Mouse (Mus musculus) liver, postnatal 0 days (tissue): Measurements from ENCODE around the gene Exd2. TPM values are rescaled to one million over a fixed set of nuclear protein-coding genes. Genes with fewer than 3 reads are reported as not detected.
"Not testable (repeated sequence)": the region's sequence is repeated elsewhere in the genome, so short reads cannot be mapped to it uniquely, and the experiment has no call there.

ENCODE experiments used
- ATAC-seq: fragments of 200-750 bp; cut with Nextera tagmentation; 2 replicates; pipeline ENCODE4 v1.8.0; 2017; ENCODE audit warnings: mild to moderate bottlenecking, moderate library complexity
- DNase-seq: peaks from one replicate; pipeline ENCODE4 v3.0.0-alpha.2; 2016
- H3K27ac ChIP-seq: fragments of 300-500 bp; sonication (generic); 2 replicates; pipeline ENCODE4 v1.5.1; 2014; ENCODE audit warnings: antibody characterized with exemption, moderate library complexity, mild to moderate bottlenecking, low read depth
- H3K27me3 ChIP-seq: fragments of 300-500 bp; sonication (generic); 2 replicates; pipeline ENCODE4 v1.6.1; 2014; ENCODE audit warnings: low read length, control low read depth, mixed read lengths; ENCODE audit not compliant: insufficient read depth
- H3K36me3 ChIP-seq: fragments of 300-500 bp; sonication (generic); replicated peaks from 2 replicates; pipeline ENCODE4 v1.6.1; 2014; ENCODE audit warnings: mild to moderate bottlenecking, control low read depth, low read length, moderate library complexity, mixed read lengths; ENCODE audit not compliant: insufficient read depth
- H3K4me1 ChIP-seq: fragments of 300-500 bp; sonication (generic); 2 replicates; pipeline ENCODE4 v1.6.1; 2014; ENCODE audit warnings: antibody characterized with exemption, mild to moderate bottlenecking, control low read depth; ENCODE audit not compliant: insufficient read depth
- H3K4me2 ChIP-seq: fragments of 300-500 bp; sonication (generic); 2 replicates; pipeline ENCODE4 v1.6.1; 2014; ENCODE audit warnings: low read depth, mild to moderate bottlenecking, low read length, moderate library complexity, mixed read lengths
- H3K4me3 ChIP-seq: fragments of 300-500 bp; sonication (generic); 2 replicates; pipeline ENCODE4 v1.5.1; 2014; ENCODE audit warnings: low read depth, low read length
- H3K9ac ChIP-seq: fragments of 300-500 bp; sonication (generic); replicated peaks from 2 replicates; pipeline ENCODE4 v1.6.1; 2014; ENCODE audit warnings: mild to moderate bottlenecking, moderate library complexity
- H3K9me3 ChIP-seq: fragments of 300-500 bp; sonication (generic); 2 replicates; pipeline ENCODE4 v1.6.1; 2016; ENCODE audit warnings: mild to moderate bottlenecking, control low read depth, low read length, mixed read lengths
- CTCF ChIP-seq: sonication (generic); IDR thresholded peaks from 2 replicates; pipeline ENCODE4 v1.5.1; 2016; ENCODE audit warnings: antibody characterized with exemption, low read depth
- EP300 ChIP-seq: IDR thresholded peaks from 2 replicates; pipeline ENCODE4 v1.6.1; 2016; ENCODE audit warnings: antibody characterized with exemption, low read depth, mild to moderate bottlenecking
- WGBS: fragments of 180-500 bp; shearing (Covaris S2); extraction: QIAGEN DNeasy Blood & Tissue Kit; methylation state at CpG from one replicate; pipeline ENCODE4 v1.1.7; 2014; ENCODE audit not compliant: insufficient replicate concordance; 5-methylcytosine and 5-hydroxymethylcytosine counted together
- polyA plus RNA-seq: library from polyadenylated mRNA; unstranded; fragments of >200 nt; fragmentation: Nextera tagmentation; extraction: Ambion mirVana; gene quantifications from 2 replicates; pipeline ENCODE4 v1.2.1, GENCODE M21; 2015

Exd2 gene
- polyA plus RNA-seq, 1 experiment from 2014 or later: 3.6 TPM

DNA sequence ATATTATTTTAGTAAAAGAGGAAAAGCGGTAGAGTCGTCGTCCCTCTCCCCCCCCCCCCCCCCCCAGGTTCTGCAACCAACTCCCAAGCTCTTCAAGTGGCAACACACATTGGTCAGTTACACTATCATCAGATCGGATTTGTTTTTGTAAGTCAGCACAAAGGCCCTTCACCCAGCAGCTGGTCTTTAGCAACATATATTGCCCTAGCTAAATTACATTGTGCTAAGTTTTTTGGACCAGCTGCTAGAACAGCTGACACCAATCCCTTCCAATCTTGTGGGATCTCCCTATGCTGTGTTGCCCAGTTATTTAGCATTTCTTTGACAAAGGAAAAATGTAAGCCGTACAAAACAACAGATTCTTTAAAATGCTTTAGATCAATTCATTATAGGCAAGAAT is 4.9 kb upstream of the Exd2 start:
- no peak for DNase-seq

DNA sequence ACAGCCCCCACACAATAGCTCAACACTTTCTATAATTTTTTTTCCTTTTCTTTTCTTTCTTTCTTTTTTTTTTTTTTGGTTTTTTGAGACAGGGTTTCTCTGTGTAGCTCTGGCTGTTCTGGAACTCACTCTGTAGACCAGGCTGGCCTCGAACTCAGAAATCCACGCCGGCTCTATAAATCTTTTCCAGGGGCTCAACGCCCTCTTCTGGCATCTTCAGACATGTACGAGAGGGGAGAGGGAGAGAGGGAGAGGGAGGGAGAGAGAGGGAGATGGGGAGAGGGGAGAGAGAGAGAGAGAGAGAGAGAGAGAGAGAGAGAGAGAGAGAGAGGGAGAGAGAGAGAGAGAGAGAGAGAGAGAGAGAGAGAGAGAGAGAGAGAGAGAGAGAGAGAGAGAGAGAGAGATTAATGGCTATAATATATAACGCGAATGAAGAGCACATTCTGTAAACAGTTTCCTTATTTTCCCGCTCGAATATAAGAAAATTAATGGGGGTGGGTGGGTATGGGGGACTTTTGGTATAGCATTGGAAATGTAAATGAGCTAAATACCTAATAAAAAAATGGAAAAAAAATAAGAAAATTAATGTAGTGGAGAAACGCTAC is 501 bp upstream of the Exd2 start:
- not testable (repeated sequence) for DNase-seq, H3K9me3 ChIP-seq, H3K27me3 ChIP-seq, H3K36me3 ChIP-seq, H3K9ac ChIP-seq, H3K4me1 ChIP-seq, ATAC-seq
- 8% methylated on average over 10 of the region's 10 CpGs for WGBS
- TF ChIP-seq CTCF: peak; percentile 24; the same call in 1 of the 2 replicates
- peak overlapping the region; percentile 77; the same call in 1 of the 2 replicates for H3K27ac ChIP-seq
- peak overlapping the region; percentile 83 for H3K4me2 ChIP-seq
- H3K4me3 ChIP-seq: peak overlapping the region; percentile 73

More for the DNA sequence above, 4.9 kb upstream of the Exd2 start:
- ATAC-seq: no peak
- 81% methylated on average over 5 of the region's 5 CpGs for WGBS
- Histone ChIP-seq H3K9me3 (no peaks in the 10 kb centered on the region), H3K27me3 (no peaks in the 10 kb centered on the region), H3K36me3 (no peaks in the 10 kb centered on the region), H3K4me1 (no peaks in the 10 kb centered on the region), H3K4me3 (no peak overlapping the region), H3K9ac (no peak overlapping the region), H3K4me2 (no peak overlapping the region), H3K27ac (no peak overlapping the region)
- TF ChIP-seq CTCF (no peak), EP300 (no peak)

DNA sequence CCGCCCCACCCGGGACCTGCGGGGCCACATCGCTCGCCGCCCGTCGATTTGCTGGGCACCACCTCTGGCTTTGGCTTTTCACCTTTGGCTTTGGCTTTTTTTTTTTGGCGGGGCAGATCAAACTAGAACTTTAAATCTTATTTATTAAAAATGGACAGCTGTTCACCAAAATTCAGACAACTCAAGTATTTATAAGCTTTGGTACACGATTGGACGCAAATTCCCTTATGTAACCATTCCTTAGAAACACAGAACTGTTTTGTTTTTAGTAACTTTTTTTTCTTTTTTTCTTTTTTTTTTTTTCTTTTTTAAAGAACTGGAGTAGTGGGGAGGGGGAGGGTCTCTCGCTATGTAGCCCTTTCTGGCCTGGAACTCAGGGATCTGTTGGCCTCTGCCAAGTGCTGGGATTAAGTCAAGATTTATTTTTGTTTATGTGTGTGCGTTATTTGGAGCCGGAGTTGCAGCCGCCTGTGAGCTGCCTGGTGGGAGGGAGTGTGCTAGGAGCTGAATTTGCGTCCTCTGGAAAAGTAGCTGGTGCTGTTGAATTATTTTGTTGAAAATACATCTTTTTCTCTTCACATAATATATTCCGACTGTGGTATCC is 873 bp downstream of the Exd2 start:
- TF ChIP-seq EP300 (no peak), CTCF (no peak)
- Histone ChIP-seq H3K36me3 (no peaks in the 10 kb centered on the region), H3K9ac (peak overlapping the region; percentile 71), H3K27ac (peak overlapping the region; percentile 77), H3K4me1 (no peaks in the 10 kb centered on the region), H3K9me3 (no peaks in the 10 kb centered on the region), H3K27me3 (no peaks in the 10 kb centered on the region), H3K4me3 (peak overlapping the region; percentile 73), H3K4me2 (peak overlapping the region; percentile 83)
- ATAC-seq (no peak), DNase-seq (no peak)
- WGBS: 18% methylated on average over 17 of the region's 17 CpGs

DNA sequence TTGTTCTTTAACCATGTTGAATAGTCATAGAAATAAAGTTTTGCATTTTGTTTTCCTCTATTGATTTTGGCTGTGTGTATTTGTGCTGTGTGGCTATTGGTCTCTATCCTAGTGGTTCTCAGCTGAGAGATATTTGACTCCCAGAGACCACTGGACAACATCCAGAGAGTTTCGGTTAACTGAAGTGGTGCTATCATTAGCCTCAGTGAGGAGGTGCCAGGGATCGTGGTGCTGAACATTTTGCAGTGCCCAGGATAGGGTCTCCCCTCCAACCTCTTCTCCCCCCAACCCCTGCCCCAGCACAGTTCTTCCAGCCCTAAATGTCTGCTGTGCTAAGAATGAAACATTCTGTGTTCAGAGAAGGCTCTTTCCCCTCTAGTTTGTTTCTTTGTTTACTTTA is 7.3 kb downstream of the Exd2 start:
- H3K9me3 ChIP-seq: no peaks in the 10 kb centered on the region
- no peak overlapping the region for H3K4me3 ChIP-seq
- ATAC-seq: no peak
- 87% methylated on average over 2 of the region's 2 CpGs for WGBS
- no peak for TF ChIP-seq CTCF
- TF ChIP-seq EP300: no peak
- no peak overlapping the region for H3K27ac ChIP-seq
- DNase-seq: no peak
- no peak overlapping the region for H3K4me2 ChIP-seq
- H3K27me3 ChIP-seq: no peaks in the 10 kb centered on the region
- H3K9ac ChIP-seq: no peak overlapping the region
- no peaks in the 10 kb centered on the region for H3K4me1 ChIP-seq
- H3K36me3 ChIP-seq: no peaks in the 10 kb centered on the region

DNA sequence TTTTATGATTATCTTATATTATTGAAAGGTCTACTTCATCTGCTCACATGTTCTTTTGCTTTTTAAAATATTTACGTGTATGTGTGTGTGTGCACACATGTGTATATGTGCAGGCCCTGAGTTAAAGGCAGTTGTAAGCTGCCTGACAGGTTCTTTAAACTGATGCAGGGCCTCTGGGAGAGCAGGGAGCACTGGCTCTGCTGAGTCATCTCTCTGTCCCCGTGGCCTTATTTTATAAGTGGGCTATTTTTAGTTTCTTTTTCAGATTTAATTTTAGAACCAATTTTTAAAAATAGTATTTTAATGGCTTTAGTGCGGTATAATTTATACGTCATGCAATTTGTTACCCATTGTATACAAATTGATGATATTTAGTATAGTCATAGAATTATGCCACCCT is 9.0 kb downstream of the Exd2 start:
- no peak for DNase-seq
- TF ChIP-seq CTCF (no peak), EP300 (no peak)
- no peak for ATAC-seq
- H3K27ac ChIP-seq: no peak overlapping the region
- H3K9me3 ChIP-seq: no peaks in the 10 kb centered on the region
- no peak overlapping the region for H3K9ac ChIP-seq
- H3K4me2 ChIP-seq: no peak overlapping the region
- no peaks in the 10 kb centered on the region for H3K36me3 ChIP-seq
- H3K4me1 ChIP-seq: no peaks in the 10 kb centered on the region
- 67% methylated on average over 4 of the region's 4 CpGs for WGBS
- no peak overlapping the region for H3K4me3 ChIP-seq
- no peaks in the 10 kb centered on the region for H3K27me3 ChIP-seq

DNA sequence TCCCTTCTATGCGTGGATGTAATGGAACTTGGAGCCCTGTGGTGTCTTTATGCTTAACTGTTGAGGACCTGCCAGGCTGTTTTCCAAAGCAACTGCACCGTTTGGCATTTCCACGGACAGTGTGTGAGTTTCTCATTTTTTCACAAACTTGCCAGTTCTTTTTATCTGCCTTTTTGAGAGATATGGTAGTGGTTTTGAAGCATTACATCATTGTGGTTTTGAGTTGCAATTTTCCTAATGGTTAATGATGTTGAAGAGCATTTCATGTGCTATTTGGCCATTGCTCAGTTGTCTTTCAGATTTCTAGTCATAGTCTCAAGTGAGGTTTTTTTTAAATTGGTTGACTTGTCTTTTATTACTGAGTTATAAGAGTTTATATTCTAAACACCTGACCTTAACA is 10.8 kb downstream of the Exd2 start:
- Histone ChIP-seq H3K27me3 (no peaks in the 10 kb centered on the region), H3K9me3 (no peaks in the 10 kb centered on the region), H3K27ac (no peak overlapping the region), H3K4me2 (no peak overlapping the region), H3K4me1 (no peaks in the 10 kb centered on the region), H3K36me3 (no peaks in the 10 kb centered on the region), H3K9ac (no peak overlapping the region), H3K4me3 (no peak overlapping the region)
- no peak for TF ChIP-seq EP300
- TF ChIP-seq CTCF: no peak
- WGBS: 65% methylated on average over 3 of the region's 3 CpGs
- DNase-seq (no peak), ATAC-seq (no peak)
